Mouse (Mus musculus): ENCODE measurements around the gene Kcna5. TPM values are rescaled to one million over a fixed set of nuclear protein-coding genes. Genes with fewer than 3 reads are reported as not detected.

The Kcna5 gene
- polyA plus RNA-seq, 1 experiment from 2014 or later: 1.6 TPM

GRCm38 (mm10) chr6:126531306-126531705 is 3.9 kb downstream of the Kcna5 start:
- DNase-seq (ENCODE audit: low spot score) (no peak), ATAC-seq (ENCODE audit: insufficient number of reproducible peaks, low FRiP score, low TSS enrichment, low read depth) (no peak)
- Histone ChIP-seq H3K4me2 (ENCODE audit: low read depth, severe bottlenecking) (no peak overlapping the region), H3K4me3 (ENCODE audit: low read depth, low read length) (no peak overlapping the region), H3K9me3 (ENCODE audit: control insufficient read depth, low read length) (no peaks in the 10 kb centered on the region), H3K27ac (replicated peaks; ENCODE audit: low read depth, low read length) (no peak overlapping the region), H3K9ac (ENCODE audit: low read length) (no peak overlapping the region), H3K4me1 (ENCODE audit: control insufficient read depth, insufficient read depth, low read length) (peaks cover 10% of the 10 kb centered on the region; the same call in 1 of the 2 replicates), H3K36me3 (ENCODE audit: control insufficient read depth, insufficient read depth, low read length) (no peaks in the 10 kb centered on the region), H3K27me3 (ENCODE audit: control insufficient read depth, insufficient read depth, low read length) (peaks cover 13% of the 10 kb centered on the region)
- WGBS: 86% methylated on average over 4 of the region's 4 CpGs

GRCm38 (mm10) chr6:126530019-126530418 is 5.2 kb downstream of the Kcna5 start:
- Histone ChIP-seq H3K4me1 (ENCODE audit: control insufficient read depth, insufficient read depth, low read length) (peaks cover 4% of the 10 kb centered on the region; the same call in 1 of the 2 replicates), H3K36me3 (ENCODE audit: control insufficient read depth, insufficient read depth, low read length) (no peaks in the 10 kb centered on the region), H3K9me3 (ENCODE audit: control insufficient read depth, low read length) (no peaks in the 10 kb centered on the region), H3K4me3 (ENCODE audit: low read depth, low read length) (no peak overlapping the region), H3K4me2 (ENCODE audit: low read depth, severe bottlenecking) (no peak overlapping the region), H3K27me3 (ENCODE audit: control insufficient read depth, insufficient read depth, low read length) (peaks cover 12% of the 10 kb centered on the region), H3K27ac (replicated peaks; ENCODE audit: low read depth, low read length) (no peak overlapping the region), H3K9ac (ENCODE audit: low read length) (no peak overlapping the region)
- no peak for DNase-seq (ENCODE audit: low spot score)
- WGBS: 85% methylated on average over 3 of the region's 3 CpGs
- ATAC-seq (ENCODE audit: insufficient number of reproducible peaks, low FRiP score, low TSS enrichment, low read depth): no peak

- Histone ChIP-seq H3K9me3 (ENCODE audit: control insufficient read depth, low read length) (no peaks in the 10 kb centered on the region), H3K4me2 (ENCODE audit: low read depth, severe bottlenecking) (no peak overlapping the region), H3K4me3 (ENCODE audit: low read depth, low read length) (no peak overlapping the region), H3K27ac (replicated peaks; ENCODE audit: low read depth, low read length) (no peak overlapping the region), H3K4me1 (ENCODE audit: control insufficient read depth, insufficient read depth, low read length) (no peaks in the 10 kb centered on the region), H3K9ac (ENCODE audit: low read length) (no peak overlapping the region), H3K27me3 (ENCODE audit: control insufficient read depth, insufficient read depth, low read length) (no peaks in the 10 kb centered on the region), H3K36me3 (ENCODE audit: control insufficient read depth, insufficient read depth, low read length) (no peaks in the 10 kb centered on the region)
- DNase-seq (ENCODE audit: low spot score): no peak
- no peak for ATAC-seq (ENCODE audit: insufficient number of reproducible peaks, low FRiP score, low TSS enrichment, low read depth)
- 57% methylated on average over 10 of the region's 10 CpGs for WGBS
Observed at GRCm38 (mm10) chr6:126514720-126515119, 20.5 kb downstream of the Kcna5 start.

GRCm38 (mm10) chr6:126513714-126514248 is 21.4 kb downstream of the Kcna5 start:
- Histone ChIP-seq H3K4me3 (ENCODE audit: low read depth, low read length) (no peak overlapping the region), H3K9ac (ENCODE audit: low read length) (no peak overlapping the region), H3K9me3 (ENCODE audit: control insufficient read depth, low read length) (no peaks in the 10 kb centered on the region), H3K36me3 (ENCODE audit: control insufficient read depth, insufficient read depth, low read length) (no peaks in the 10 kb centered on the region), H3K27me3 (ENCODE audit: control insufficient read depth, insufficient read depth, low read length) (no peaks in the 10 kb centered on the region), H3K27ac (replicated peaks; ENCODE audit: low read depth, low read length) (no peak overlapping the region), H3K4me1 (ENCODE audit: control insufficient read depth, insufficient read depth, low read length) (no peaks in the 10 kb centered on the region), H3K4me2 (ENCODE audit: low read depth, severe bottlenecking) (no peak overlapping the region)
- WGBS: 83% methylated on average over 3 of the region's 3 CpGs
- ATAC-seq (ENCODE audit: insufficient number of reproducible peaks, low FRiP score, low TSS enrichment, low read depth) (no peak), DNase-seq (ENCODE audit: low spot score) (no peak)

GRCm38 (mm10) chr6:126513154-126513553 is 22.1 kb downstream of the Kcna5 start:
- Histone ChIP-seq H3K27me3 (ENCODE audit: control insufficient read depth, insufficient read depth, low read length) (no peaks in the 10 kb centered on the region), H3K4me1 (ENCODE audit: control insufficient read depth, insufficient read depth, low read length) (no peaks in the 10 kb centered on the region), H3K4me3 (ENCODE audit: low read depth, low read length) (no peak overlapping the region), H3K9ac (ENCODE audit: low read length) (no peak overlapping the region), H3K9me3 (ENCODE audit: control insufficient read depth, low read length) (no peaks in the 10 kb centered on the region), H3K27ac (replicated peaks; ENCODE audit: low read depth, low read length) (no peak overlapping the region), H3K36me3 (ENCODE audit: control insufficient read depth, insufficient read depth, low read length) (no peaks in the 10 kb centered on the region), H3K4me2 (ENCODE audit: low read depth, severe bottlenecking) (no peak overlapping the region)
- DNase-seq (ENCODE audit: low spot score): no peak
- 83% methylated on average over 3 of the region's 3 CpGs for WGBS
- ATAC-seq (ENCODE audit: insufficient number of reproducible peaks, low FRiP score, low TSS enrichment, low read depth): no peak

GRCm38 (mm10) chr6:126508671-126509070 is 26.5 kb downstream of the Kcna5 start:
- ATAC-seq (ENCODE audit: insufficient number of reproducible peaks, low FRiP score, low TSS enrichment, low read depth) (no peak), DNase-seq (ENCODE audit: low spot score) (no peak)
- H3K27me3 ChIP-seq (ENCODE audit: control insufficient read depth, insufficient read depth, low read length): no peaks in the 10 kb centered on the region
- H3K36me3 ChIP-seq (ENCODE audit: control insufficient read depth, insufficient read depth, low read length): no peaks in the 10 kb centered on the region
- H3K4me3 ChIP-seq (ENCODE audit: low read depth, low read length): no peak overlapping the region
- H3K9ac ChIP-seq (ENCODE audit: low read length): no peak overlapping the region
- H3K9me3 ChIP-seq (ENCODE audit: control insufficient read depth, low read length): no peaks in the 10 kb centered on the region
- H3K4me2 ChIP-seq (ENCODE audit: low read depth, severe bottlenecking): no peak overlapping the region
- no peak overlapping the region for H3K27ac ChIP-seq (replicated peaks; ENCODE audit: low read depth, low read length)
- no peaks in the 10 kb centered on the region for H3K4me1 ChIP-seq (ENCODE audit: control insufficient read depth, insufficient read depth, low read length)
- 82% methylated on average over 6 of the region's 6 CpGs for WGBS

- Histone ChIP-seq H3K36me3 (ENCODE audit: control insufficient read depth, insufficient read depth, low read length) (no peaks in the 10 kb centered on the region), H3K27ac (replicated peaks; ENCODE audit: low read depth, low read length) (no peak overlapping the region), H3K4me3 (ENCODE audit: low read depth, low read length) (no peak overlapping the region), H3K9me3 (ENCODE audit: control insufficient read depth, low read length) (no peaks in the 10 kb centered on the region), H3K4me1 (ENCODE audit: control insufficient read depth, insufficient read depth, low read length) (no peaks in the 10 kb centered on the region), H3K4me2 (ENCODE audit: low read depth, severe bottlenecking) (no peak overlapping the region), H3K27me3 (ENCODE audit: control insufficient read depth, insufficient read depth, low read length) (no peaks in the 10 kb centered on the region), H3K9ac (ENCODE audit: low read length) (no peak overlapping the region)
- ATAC-seq (ENCODE audit: insufficient number of reproducible peaks, low FRiP score, low TSS enrichment, low read depth): no peak
- 77% methylated on average over 8 of the region's 8 CpGs for WGBS
- no peak for DNase-seq (ENCODE audit: low spot score)
Observed at GRCm38 (mm10) chr6:126503920-126504319, 31.3 kb downstream of the Kcna5 start.

- no peak overlapping the region for H3K4me2 ChIP-seq (ENCODE audit: low read depth, severe bottlenecking)
- no peaks in the 10 kb centered on the region for H3K9me3 ChIP-seq (ENCODE audit: control insufficient read depth, low read length)
- H3K27me3 ChIP-seq (ENCODE audit: control insufficient read depth, insufficient read depth, low read length): no peaks in the 10 kb centered on the region
- H3K9ac ChIP-seq (ENCODE audit: low read length): no peak overlapping the region
- no peak overlapping the region for H3K4me3 ChIP-seq (ENCODE audit: low read depth, low read length)
- no peak overlapping the region for H3K27ac ChIP-seq (replicated peaks; ENCODE audit: low read depth, low read length)
- H3K4me1 ChIP-seq (ENCODE audit: control insufficient read depth, insufficient read depth, low read length): no peaks in the 10 kb centered on the region
- 56% methylated on average over 9 of the region's 9 CpGs for WGBS
- ATAC-seq (ENCODE audit: insufficient number of reproducible peaks, low FRiP score, low TSS enrichment, low read depth) (no peak), DNase-seq (ENCODE audit: low spot score) (no peak)
- no peaks in the 10 kb centered on the region for H3K36me3 ChIP-seq (ENCODE audit: control insufficient read depth, insufficient read depth, low read length)
Observed at GRCm38 (mm10) chr6:126502691-126503301, 32.4 kb downstream of the Kcna5 start.

GRCm38 (mm10) chr6:126500985-126501384 is 34.2 kb downstream of the Kcna5 start:
- DNase-seq (ENCODE audit: low spot score): no peak
- H3K36me3 ChIP-seq (ENCODE audit: control insufficient read depth, insufficient read depth, low read length): no peaks in the 10 kb centered on the region
- ATAC-seq (ENCODE audit: insufficient number of reproducible peaks, low FRiP score, low TSS enrichment, low read depth): no peak
- no peaks in the 10 kb centered on the region for H3K4me1 ChIP-seq (ENCODE audit: control insufficient read depth, insufficient read depth, low read length)
- H3K9me3 ChIP-seq (ENCODE audit: control insufficient read depth, low read length): no peaks in the 10 kb centered on the region
- WGBS: 86% methylated on average over 6 of the region's 6 CpGs
- no peak overlapping the region for H3K27ac ChIP-seq (replicated peaks; ENCODE audit: low read depth, low read length)
- no peak overlapping the region for H3K9ac ChIP-seq (ENCODE audit: low read length)
- no peak overlapping the region for H3K4me2 ChIP-seq (ENCODE audit: low read depth, severe bottlenecking)
- no peak overlapping the region for H3K4me3 ChIP-seq (ENCODE audit: low read depth, low read length)
- H3K27me3 ChIP-seq (ENCODE audit: control insufficient read depth, insufficient read depth, low read length): no peaks in the 10 kb centered on the region

Data from limb, embryonic 11.5 days (tissue).